Mouse (Mus musculus) lung, adult 2 months (tissue): ENCODE results near the gene Tmem25.

Experiments used
- CTCF ChIP-seq: fragments of 200-500 bp; IDR thresholded peaks from 2 replicates; pipeline ENCODE4 v1.5.1; 2011; ENCODE audit warnings: mild to moderate bottlenecking, low read length, control low read depth; ENCODE audit not compliant: insufficient read depth
- POLR2A ChIP-seq: fragments of 200-500 bp; IDR thresholded peaks from 2 replicates; pipeline ENCODE4 v1.6.1; 2011; ENCODE audit warnings: low read depth, mild to moderate bottlenecking, control low read depth, low read length, borderline replicate concordance; ENCODE audit errors: extremely low read depth

DNA sequence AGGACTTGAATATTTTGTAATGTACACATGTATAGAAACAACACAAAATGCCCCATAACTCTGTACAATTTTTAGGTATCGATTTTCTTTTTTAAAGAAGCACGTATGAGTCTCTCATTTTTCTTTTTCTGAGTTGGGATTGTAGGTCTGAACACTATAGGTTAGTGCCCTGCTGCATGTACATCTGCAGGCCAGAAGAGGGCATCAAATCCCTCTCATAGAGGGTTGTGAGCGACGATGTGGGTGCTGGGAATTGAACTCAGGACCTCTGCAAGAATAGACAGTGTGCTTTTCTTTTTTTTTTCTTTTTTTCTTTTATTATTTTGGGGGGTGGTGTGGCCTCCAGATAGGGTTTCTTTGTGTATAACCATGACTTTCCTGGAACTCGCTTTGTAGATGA, 27.7 kb downstream of the Tmem25 start:
- TF ChIP-seq CTCF, result no peak
- no peak for TF ChIP-seq POLR2A
